Mouse (Mus musculus) hindlimb bud, embryonic 11.5 days (tissue): ENCODE data around the gene Gm3453.
"Not testable (repeated sequence)": the region's sequence is repeated elsewhere in the genome, so short reads cannot be mapped to it uniquely, and the experiment has no call there.

Experiments used
- DNase-seq: peaks from one replicate; pipeline ENCODE4 v3.0.0-alpha.2; 2012; ENCODE audit warnings: low read depth, low spot score; ENCODE audit errors: extremely low spot score

The Gm3453 gene

GRCm38 (mm10) chr14:5979037-5979436, at the start of gene Gm3453:
Gene Gm3453 (minus strand): TSS chr14:5979137.
- not testable (repeated sequence) for DNase-seq

- not testable (repeated sequence) for DNase-seq
Observed at GRCm38 (mm10) chr14:5987136-5987535, 8.2 kb upstream of the Gm3453 start.

GRCm38 (mm10) chr14:5962441-5962840, 16.5 kb downstream of the Gm3453 start:
- DNase-seq = not testable (repeated sequence)

- not testable (repeated sequence) for DNase-seq
Observed at GRCm38 (mm10) chr14:5961635-5962034, 17.3 kb downstream of the Gm3453 start, which contains the start of gene Gm3248. Gene Gm3248 (minus strand): TSS chr14:5961745.

- DNase-seq = not testable (repeated sequence)
Observed at GRCm38 (mm10) chr14:5961102-5961501, 17.8 kb downstream of the Gm3453 start.

GRCm38 (mm10) chr14:5960479-5960878, 18.5 kb downstream of the Gm3453 start:
- DNase-seq = not testable (repeated sequence)

GRCm38 (mm10) chr14:5923276-5923675, 55.7 kb downstream of the Gm3453 start:
- not testable (repeated sequence) for DNase-seq
